Mouse (Mus musculus): ENCODE data around the gene Dst. TPM values are rescaled to one million over a fixed set of nuclear protein-coding genes. Genes with fewer than 3 reads are reported as not detected.

Gene Dst
- total RNA-seq, 2 experiments from 2014 or later, result 243 to 269 TPM

- intact Hi-C loops (cut with DNase I), result no loop called here
Measured at GRCm38 (mm10) chr1:34073436-34074169, 165.6 kb downstream of the Dst start.

GRCm38 (mm10) chr1:34074245-34075187 lies 166.5 kb downstream of the Dst start:
- intact Hi-C loops (cut with DNase I), result no loop called here
- DNase-seq (ENCODE audit: low spot score in 2 of 2), result no peak

More at GRCm38 (mm10) chr1:34073436-34074169, 165.6 kb downstream of the Dst start:
- no peak for DNase-seq (ENCODE audit: low spot score in 2 of 2)

GRCm38 (mm10) chr1:34076701-34077421 lies 168.8 kb downstream of the Dst start:
- intact Hi-C loops (cut with DNase I), result no loop called here
- DNase-seq (ENCODE audit: low spot score in 2 of 2), result no peak

GRCm38 (mm10) chr1:34077422-34077790 lies 169.4 kb downstream of the Dst start:
- intact Hi-C loops (cut with DNase I), result no loop called here
- no peak for DNase-seq (ENCODE audit: low spot score in 2 of 2)

DNA sequence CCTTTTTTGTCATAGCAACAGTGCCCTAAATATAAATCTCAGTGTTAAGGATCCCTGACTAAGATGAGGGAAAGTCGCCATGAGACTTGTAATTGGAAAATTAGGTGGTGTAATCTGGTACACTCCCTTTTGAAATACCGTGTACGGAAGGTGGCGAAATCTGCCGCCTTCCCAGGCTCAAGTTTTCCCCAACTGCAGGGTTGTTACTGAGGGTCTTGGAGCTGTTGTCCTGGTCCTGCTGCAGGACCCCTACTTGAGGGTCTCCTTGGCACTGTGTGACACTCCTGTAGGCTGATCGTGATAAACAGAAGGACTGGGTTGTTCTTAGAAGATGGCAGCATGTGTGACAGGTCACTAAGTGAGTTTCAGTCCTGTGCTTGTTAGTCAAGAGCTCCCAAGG lies 169.9 kb downstream of the Dst start:
- intact Hi-C loops (cut with DNase I), result no loop called here

DNA sequence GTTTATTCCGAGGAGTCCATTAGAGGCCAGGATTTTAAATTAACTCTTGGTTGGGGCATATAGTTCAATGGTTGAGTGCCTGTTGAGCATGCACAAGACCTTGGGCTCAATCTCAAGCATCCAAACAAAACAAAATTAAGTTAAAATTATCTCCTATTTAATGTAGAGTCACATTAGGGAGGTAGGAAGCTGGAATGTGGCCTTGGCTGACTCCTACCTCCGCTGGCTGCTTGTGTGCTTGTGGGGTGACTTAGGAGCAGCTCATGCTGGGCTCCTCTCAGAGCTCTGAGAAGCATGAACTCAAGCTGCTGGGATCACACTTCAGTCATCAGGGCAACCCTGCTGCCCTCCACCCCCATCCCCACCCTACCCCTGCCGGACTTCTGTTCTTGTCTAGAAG lies 181.0 kb downstream of the Dst start:
- intact Hi-C loops (cut with DNase I), result no loop called here
- no peak for DNase-seq (ENCODE audit: low spot score in 2 of 2)

More for the DNA sequence above, 169.9 kb downstream of the Dst start:
- DNase-seq (ENCODE audit: low spot score in 2 of 2), result no peak

DNA sequence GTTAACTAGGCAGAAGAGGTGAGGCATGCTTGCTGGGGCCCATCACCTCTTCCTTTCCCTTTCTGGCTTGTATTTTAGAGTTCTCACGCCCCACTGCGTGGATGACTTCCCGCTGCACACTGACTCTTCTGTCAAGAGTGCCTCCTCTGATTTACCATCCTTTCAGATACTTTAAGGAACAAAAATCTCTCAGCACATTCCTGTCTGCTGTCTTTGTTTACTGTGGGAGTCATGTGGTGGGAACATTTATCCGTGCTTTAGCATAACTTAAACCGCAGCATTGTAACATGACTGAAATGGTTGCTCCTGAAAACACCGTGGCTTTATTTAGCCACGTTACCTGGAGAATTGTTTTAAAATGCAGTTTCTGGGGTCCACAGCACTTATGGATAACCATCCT lies 182.7 kb downstream of the Dst start:
- intact Hi-C loops (cut with DNase I), result no loop called here
- DNase-seq (ENCODE audit: low spot score in 2 of 2), result no peak

GRCm38 (mm10) chr1:34093652-34094051 lies 185.6 kb downstream of the Dst start:
- intact Hi-C loops (cut with DNase I), result no loop called here
- no peak for DNase-seq (ENCODE audit: low spot score in 2 of 2)

DNA sequence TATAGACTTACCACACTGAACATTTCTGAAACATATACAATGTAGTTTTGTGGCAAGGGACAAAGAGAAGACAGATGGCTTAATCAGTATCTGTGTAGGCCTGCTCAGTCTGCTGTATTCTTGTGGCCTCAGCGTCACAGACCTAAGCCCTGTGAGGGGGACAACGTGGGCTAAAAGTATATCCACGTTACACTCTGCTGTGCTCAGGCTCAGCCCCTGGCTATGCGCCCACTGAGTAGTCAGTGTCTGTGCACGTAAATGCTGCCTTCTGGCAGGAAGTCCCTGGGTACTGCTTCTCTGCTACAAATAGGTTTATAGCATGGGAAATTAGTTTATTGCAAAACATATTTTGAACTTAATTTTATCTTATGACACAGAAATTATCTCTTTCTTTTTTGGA lies 186.3 kb downstream of the Dst start:
- intact Hi-C loops (cut with DNase I), result no loop called here
- peak in 1 of 2 experiments; percentile 32 for DNase-seq (ENCODE audit: low spot score in 2 of 2)

DNA sequence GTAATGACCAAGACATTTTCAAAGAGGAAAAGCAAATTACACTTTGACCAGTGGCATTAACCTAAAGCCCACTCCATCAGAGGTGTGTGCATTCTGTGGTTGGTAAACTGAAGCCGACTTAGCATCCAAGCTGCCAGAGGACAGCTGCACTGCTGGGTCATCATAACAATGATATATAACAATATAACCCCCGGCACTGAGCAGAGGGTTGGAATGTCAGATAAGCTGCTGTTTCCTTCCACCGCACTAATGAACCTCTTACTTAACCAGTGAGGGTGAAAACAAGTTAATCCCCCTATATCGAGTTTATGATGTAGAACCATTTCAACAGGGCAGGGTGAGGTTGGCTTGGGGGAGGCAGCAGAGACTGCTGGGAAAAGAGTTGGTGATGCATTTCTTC lies 187.1 kb downstream of the Dst start:
- intact Hi-C loops (cut with DNase I), result no loop called here
- no peak for DNase-seq (ENCODE audit: low spot score in 2 of 2)

DNA sequence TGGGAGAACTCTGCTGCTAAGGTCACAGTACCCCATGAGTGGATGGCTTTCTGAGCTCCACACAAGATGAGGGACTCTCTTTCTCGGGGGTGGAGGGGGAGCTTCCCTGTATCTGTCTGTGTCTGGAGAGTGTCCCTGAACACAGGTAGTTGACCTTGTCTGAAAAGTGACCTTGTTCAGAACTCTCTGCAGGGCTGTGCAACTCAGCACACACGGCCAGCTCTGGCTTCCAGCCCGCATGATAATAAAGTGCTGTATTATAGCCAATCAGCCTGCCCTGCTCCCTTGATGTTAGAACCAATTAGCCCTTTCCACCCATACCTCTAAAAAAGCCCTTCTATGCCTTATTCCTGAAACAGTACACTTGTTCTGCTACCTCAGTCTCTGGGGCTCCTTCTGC lies 188.9 kb downstream of the Dst start:
- intact Hi-C loops (cut with DNase I), result no loop called here
- no peak for DNase-seq (ENCODE audit: low spot score in 2 of 2)

GRCm38 (mm10) chr1:34097640-34098039 lies 189.6 kb downstream of the Dst start:
- intact Hi-C loops (cut with DNase I), result no loop called here

DNA sequence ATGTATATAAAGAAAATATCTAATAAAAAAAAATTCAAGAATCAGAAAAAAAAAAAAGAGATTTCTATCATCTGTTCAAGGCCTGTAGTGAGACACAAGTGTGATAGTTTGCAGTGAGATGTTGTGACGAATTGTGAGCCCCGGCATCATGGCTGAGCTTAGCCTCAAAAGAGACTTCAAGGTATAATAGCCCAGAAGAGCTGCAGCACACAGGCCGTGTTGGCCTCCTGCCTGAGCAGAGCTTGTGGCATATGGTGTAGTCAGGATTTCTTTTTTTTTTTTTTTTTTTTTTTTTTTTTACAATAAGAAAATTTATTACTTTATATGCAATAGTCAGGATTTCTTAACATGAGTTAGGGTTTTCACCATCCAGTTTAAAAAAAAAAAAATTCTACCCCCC lies 191.4 kb downstream of the Dst start:
- intact Hi-C loops (cut with DNase I), result no loop called here
- DNase-seq (ENCODE audit: low spot score in 2 of 2), result no peak

More at GRCm38 (mm10) chr1:34097640-34098039, 189.6 kb downstream of the Dst start:
- peak; percentile 33 to 47 for DNase-seq (ENCODE audit: low spot score in 2 of 2)

- no peak for DNase-seq (ENCODE audit: low spot score in 2 of 2)
- intact Hi-C loops (cut with DNase I), result no loop called here
Measured at GRCm38 (mm10) chr1:34100385-34100784, 192.4 kb downstream of the Dst start.

- no peak for DNase-seq (ENCODE audit: low spot score in 2 of 2)
- intact Hi-C loops (cut with DNase I), result no loop called here
Measured at GRCm38 (mm10) chr1:34102604-34103003, 194.6 kb downstream of the Dst start.

DNA sequence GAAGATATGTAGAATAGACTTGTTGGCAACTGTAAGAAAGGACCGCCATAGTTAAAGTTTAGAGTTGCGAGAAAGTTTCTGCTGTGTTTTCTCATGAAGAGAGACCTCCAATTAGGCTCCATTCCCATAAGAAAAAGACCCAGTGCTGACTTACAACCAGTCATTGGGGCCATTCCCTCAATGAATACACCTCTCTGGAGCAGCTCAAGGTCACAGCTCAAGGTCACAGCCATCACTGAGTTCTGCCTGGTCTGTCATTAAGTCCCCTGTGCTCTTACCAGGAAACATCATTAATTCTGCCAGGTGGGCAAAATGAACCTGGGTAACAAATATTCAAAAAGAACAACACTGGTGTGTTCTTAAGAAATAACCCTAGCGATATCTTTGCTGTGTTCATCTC lies 195.2 kb downstream of the Dst start:
- no peak for DNase-seq (ENCODE audit: low spot score in 2 of 2)
- intact Hi-C loops (cut with DNase I), result no loop called here

- intact Hi-C loops (cut with DNase I), result no loop called here
Measured at GRCm38 (mm10) chr1:34103713-34104172, 195.7 kb downstream of the Dst start.

GRCm38 (mm10) chr1:34104846-34105245 lies 196.8 kb downstream of the Dst start:
- DNase-seq (ENCODE audit: low spot score in 2 of 2), result no peak
- intact Hi-C loops (cut with DNase I), result no loop called here

More at GRCm38 (mm10) chr1:34103713-34104172, 195.7 kb downstream of the Dst start:
- no peak for DNase-seq (ENCODE audit: low spot score in 2 of 2)

- intact Hi-C loops (cut with DNase I), result no loop called here
- no peak for DNase-seq (ENCODE audit: low spot score in 2 of 2)
Measured at GRCm38 (mm10) chr1:34106606-34107005, 198.6 kb downstream of the Dst start.

GRCm38 (mm10) chr1:34107076-34107475 lies 199.1 kb downstream of the Dst start:
- no peak for DNase-seq (ENCODE audit: low spot score in 2 of 2)
- intact Hi-C loops (cut with DNase I), result no loop called here

All from left cerebral cortex, postnatal 36 days (tissue).